Mouse (Mus musculus) liver, embryonic 12.5 days (tissue): ENCODE measurements around the gene Akr1b10. TPM values are rescaled to one million over a fixed set of nuclear protein-coding genes. Genes with fewer than 3 reads are reported as not detected.
"Not testable (repeated sequence)": the region's sequence is repeated elsewhere in the genome, so short reads cannot be mapped to it uniquely, and the experiment has no call there.

ENCODE experiments used
- ATAC-seq: fragments of 200-750 bp; cut with Nextera tagmentation; 2 replicates; pipeline ENCODE4 v1.8.0; 2017; ENCODE audit warnings: moderate number of reproducible peaks, mild to moderate bottlenecking, moderate library complexity
- H3K27ac ChIP-seq: fragments of 300-500 bp; sonication (generic); 2 replicates; pipeline ENCODE4 v1.5.1; 2016; ENCODE audit warnings: mild to moderate bottlenecking
- H3K27me3 ChIP-seq: fragments of 300-500 bp; sonication (generic); replicated peaks from 2 replicates; pipeline ENCODE4 v1.6.1; 2016; ENCODE audit warnings: mild to moderate bottlenecking, moderate library complexity
- H3K36me3 ChIP-seq: fragments of 300-500 bp; sonication (generic); 2 replicates; pipeline ENCODE4 v1.6.1; 2016; ENCODE audit warnings: mild to moderate bottlenecking, moderate library complexity
- H3K4me1 ChIP-seq: fragments of 300-500 bp; sonication (generic); 2 replicates; pipeline ENCODE4 v1.6.1; 2016
- H3K4me2 ChIP-seq: fragments of 300-500 bp; sonication (generic); 2 replicates; pipeline ENCODE4 v1.6.1; 2016; ENCODE audit warnings: mild to moderate bottlenecking, moderate library complexity
- H3K4me3 ChIP-seq: fragments of 300-500 bp; sonication (generic); 2 replicates; pipeline ENCODE4 v1.5.1; 2016; ENCODE audit warnings: mild to moderate bottlenecking, moderate library complexity
- H3K9ac ChIP-seq: fragments of 300-500 bp; sonication (generic); 2 replicates; pipeline ENCODE4 v1.6.1; 2016; ENCODE audit warnings: mild to moderate bottlenecking, moderate library complexity
- H3K9me3 ChIP-seq: fragments of 300-500 bp; sonication (generic); replicated peaks from 2 replicates; pipeline ENCODE4 v1.6.1; 2016; ENCODE audit warnings: mild to moderate bottlenecking, moderate library complexity
- WGBS: fragments of 180-500 bp; shearing (Covaris S2); methylation state at CpG from one replicate; pipeline ENCODE4 v1.1.7; 2016; ENCODE audit not compliant: insufficient replicate concordance; 5-methylcytosine and 5-hydroxymethylcytosine counted together
- polyA plus RNA-seq: library from polyadenylated mRNA; unstranded; fragments of >200 nt; fragmentation: Nextera tagmentation; extraction: Ambion mirVana; gene quantifications from 2 replicates; pipeline ENCODE4 v1.2.1, GENCODE M21; 2016

The Akr1b10 gene
- polyA plus RNA-seq, 1 experiment from 2014 or later, result 8.9 TPM

GRCm38 (mm10) chr6:34352401-34352800 lies 31.6 kb upstream of the Akr1b10 start:
- no peak overlapping the region for H3K4me3 ChIP-seq
- WGBS, result 79% methylated on average over 3 of the region's 3 CpGs
- no peak for ATAC-seq
- peaks cover 16% of the 10 kb centered on the region for H3K4me1 ChIP-seq
- no peak overlapping the region for H3K4me2 ChIP-seq
- H3K27ac ChIP-seq, result no peak overlapping the region
- H3K9ac ChIP-seq, result no peak overlapping the region
- H3K36me3 ChIP-seq, result no peaks in the 10 kb centered on the region
- H3K27me3 ChIP-seq, result no peaks in the 10 kb centered on the region
- H3K9me3 ChIP-seq, result no peaks in the 10 kb centered on the region

DNA sequence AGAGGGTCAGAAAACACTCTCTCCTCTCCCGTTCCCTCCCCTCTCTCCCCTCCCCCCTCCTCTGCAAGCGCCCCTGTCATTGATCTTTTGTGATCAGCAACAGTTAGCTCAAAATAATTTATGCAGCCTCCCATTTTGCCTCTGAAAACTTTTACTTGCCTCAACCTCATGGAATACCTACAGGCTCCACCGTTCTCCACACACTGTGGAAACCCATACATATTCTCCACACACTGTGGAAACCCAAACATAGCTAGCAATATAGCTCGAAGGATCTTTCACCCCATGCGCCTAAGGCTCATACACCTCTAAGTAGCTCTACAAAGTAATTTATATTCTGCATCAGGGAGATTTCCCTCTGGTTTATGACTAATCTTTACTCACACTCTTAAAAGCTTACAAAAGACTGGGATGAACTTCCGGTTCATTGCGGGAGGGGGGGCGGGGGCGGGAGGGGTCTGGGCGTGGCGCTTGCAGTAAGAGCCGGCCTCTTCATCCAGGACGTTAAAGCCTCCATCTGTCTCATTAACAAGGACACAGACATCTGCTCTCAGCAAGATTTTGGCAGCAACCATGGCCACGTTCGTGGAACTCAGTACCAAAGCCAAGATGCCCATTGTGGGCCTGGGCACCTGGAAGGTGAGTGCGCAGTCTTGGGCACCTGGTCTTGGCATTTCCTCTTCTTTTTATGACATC lies 30.2 kb upstream of the Akr1b10 start, which contains the start of gene Akr1b8:
TSS of gene Akr1b8 (plus strand) at position 462 of the 696 bp plus-strand sequence.
- ATAC-seq, result no peak
- Histone ChIP-seq H3K9ac (no peak within 1 kb of the TSS), H3K9me3 (no peaks in the 10 kb centered on the region), H3K4me2 (peak within 1 kb of the TSS; percentile 55), H3K36me3 (no peaks in the 10 kb centered on the region), H3K27me3 (no peaks in the 10 kb centered on the region), H3K4me1 (peaks cover 16% of the 10 kb centered on the region), H3K4me3 (peak within 1 kb of the TSS; percentile 24), H3K27ac (no peak within 1 kb of the TSS)
- 18% methylated on average over 16 of the region's 16 CpGs for WGBS

DNA sequence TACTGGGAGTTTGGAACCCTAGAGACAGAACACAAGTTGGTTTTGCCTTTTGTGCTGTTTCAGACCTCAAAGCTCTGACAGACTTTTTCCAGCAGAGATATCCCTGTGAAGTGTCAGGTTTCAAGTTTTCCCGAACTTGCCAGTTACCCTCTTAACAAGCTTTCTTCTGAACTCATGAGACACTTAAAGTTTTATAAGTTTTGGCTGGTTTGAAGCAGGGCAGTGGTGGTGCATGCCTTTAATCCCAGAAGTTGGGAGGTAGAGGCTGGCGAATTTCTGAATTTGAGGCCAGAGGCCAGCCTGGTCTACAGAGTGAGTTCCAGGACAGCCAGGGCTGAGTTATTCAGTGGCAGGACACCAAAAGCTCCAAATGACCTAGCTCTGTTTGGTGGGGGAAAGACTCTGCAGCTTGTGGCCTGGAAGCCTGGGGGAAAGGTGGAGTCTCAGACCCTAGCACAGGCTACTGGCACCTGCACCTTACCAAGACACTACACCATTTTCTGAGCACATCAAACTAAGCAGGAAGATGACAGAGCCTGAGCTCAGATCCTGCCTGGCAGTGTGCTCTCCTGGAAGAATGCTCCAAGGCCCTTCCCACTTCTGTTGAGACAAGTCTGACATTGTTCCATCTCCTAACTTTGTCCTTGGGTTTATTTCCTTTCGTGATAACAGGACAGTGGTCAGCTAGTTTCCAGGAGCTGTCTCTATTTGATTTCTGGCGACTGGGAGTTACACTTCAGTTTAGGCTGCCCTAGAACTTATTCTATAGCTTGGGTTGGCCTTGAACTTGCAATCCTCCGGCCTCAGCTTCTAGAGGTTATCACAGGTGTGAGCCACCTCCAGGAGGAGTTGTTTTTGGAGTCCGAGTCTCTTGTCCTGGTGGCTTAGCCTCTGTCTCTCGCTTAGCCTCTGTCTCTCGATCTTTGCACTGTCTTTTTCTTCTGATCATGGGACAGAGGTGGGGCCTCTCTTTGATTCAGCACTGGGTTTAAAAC lies 29.4 kb upstream of the Akr1b10 start:
- no peak for ATAC-seq
- Histone ChIP-seq H3K36me3 (no peaks in the 10 kb centered on the region), H3K4me1 (peaks cover 16% of the 10 kb centered on the region), H3K27ac (no peak overlapping the region), H3K27me3 (no peaks in the 10 kb centered on the region), H3K4me2 (peak overlapping the region; percentile 55), H3K9me3 (no peaks in the 10 kb centered on the region), H3K9ac (no peak overlapping the region), H3K4me3 (peak overlapping the region; percentile 24; the same call in 1 of the 2 replicates)
- 48% methylated on average over 8 of the region's 8 CpGs for WGBS

- ATAC-seq, result no peak
- H3K4me2 ChIP-seq, result 0 out of 2 replicates have a peak overlapping the region, but pooled peaks have one; percentile 7
- peaks cover 16% of the 10 kb centered on the region for H3K4me1 ChIP-seq
- no peaks in the 10 kb centered on the region for H3K36me3 ChIP-seq
- no peaks in the 10 kb centered on the region for H3K27me3 ChIP-seq
- H3K9ac ChIP-seq, result no peak overlapping the region
- 26% methylated on average over 6 of the region's 6 CpGs for WGBS
- no peaks in the 10 kb centered on the region for H3K9me3 ChIP-seq
- no peak overlapping the region for H3K4me3 ChIP-seq
- no peak overlapping the region for H3K27ac ChIP-seq
Observed at GRCm38 (mm10) chr6:34355349-34355747, 28.7 kb upstream of the Akr1b10 start.

GRCm38 (mm10) chr6:34355841-34356240 lies 28.2 kb upstream of the Akr1b10 start:
- Histone ChIP-seq H3K9ac (no peak overlapping the region), H3K27me3 (no peaks in the 10 kb centered on the region), H3K9me3 (no peaks in the 10 kb centered on the region), H3K4me1 (peaks cover 16% of the 10 kb centered on the region), H3K36me3 (no peaks in the 10 kb centered on the region), H3K4me2 (no peak overlapping the region), H3K4me3 (no peak overlapping the region), H3K27ac (no peak overlapping the region)
- no peak for ATAC-seq
- WGBS, result 70% methylated on average over 9 of the region's 9 CpGs

- Histone ChIP-seq H3K4me1 (no peaks in the 10 kb centered on the region), H3K9me3 (no peaks in the 10 kb centered on the region)
Observed at GRCm38 (mm10) chr6:34364217-34365136, 19.5 kb upstream of the Akr1b10 start.

DNA sequence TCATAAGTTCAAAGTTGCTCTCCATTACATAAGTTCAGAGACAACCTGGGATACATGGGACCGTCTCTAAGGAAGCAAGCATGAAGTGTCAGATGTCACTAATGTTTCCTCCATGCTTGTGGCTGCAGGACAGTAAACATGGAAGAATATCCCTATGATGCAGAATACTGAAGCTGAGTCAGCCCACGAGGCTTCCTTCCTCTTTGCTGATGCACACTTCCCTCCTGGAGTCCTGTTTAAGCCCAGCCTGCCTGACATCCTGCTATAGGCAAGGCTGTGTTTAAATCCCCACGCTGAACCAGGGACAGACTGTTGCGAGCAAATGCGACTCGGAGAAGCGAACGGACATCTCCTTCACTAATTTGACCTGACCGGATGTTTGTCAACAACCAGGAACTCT lies 16.0 kb upstream of the Akr1b10 start:
- WGBS, result 43% methylated on average over 9 of the region's 9 CpGs
- H3K4me1 ChIP-seq, result no peaks in the 10 kb centered on the region
- H3K4me2 ChIP-seq, result no peak overlapping the region
- H3K36me3 ChIP-seq, result no peaks in the 10 kb centered on the region
- no peaks in the 10 kb centered on the region for H3K9me3 ChIP-seq
- ATAC-seq, result no peak
- H3K9ac ChIP-seq, result no peak overlapping the region
- no peak overlapping the region for H3K4me3 ChIP-seq
- no peaks in the 10 kb centered on the region for H3K27me3 ChIP-seq
- no peak overlapping the region for H3K27ac ChIP-seq

More at GRCm38 (mm10) chr6:34364217-34365136, 19.5 kb upstream of the Akr1b10 start:
- H3K36me3 ChIP-seq, result no peaks in the 10 kb centered on the region
- no peak overlapping the region for H3K4me3 ChIP-seq
- ATAC-seq, result no peak
- no peak overlapping the region for H3K27ac ChIP-seq
- 60% methylated on average over 12 of the region's 12 CpGs for WGBS
- H3K4me2 ChIP-seq, result no peak overlapping the region
- no peaks in the 10 kb centered on the region for H3K27me3 ChIP-seq
- no peak overlapping the region for H3K9ac ChIP-seq

DNA sequence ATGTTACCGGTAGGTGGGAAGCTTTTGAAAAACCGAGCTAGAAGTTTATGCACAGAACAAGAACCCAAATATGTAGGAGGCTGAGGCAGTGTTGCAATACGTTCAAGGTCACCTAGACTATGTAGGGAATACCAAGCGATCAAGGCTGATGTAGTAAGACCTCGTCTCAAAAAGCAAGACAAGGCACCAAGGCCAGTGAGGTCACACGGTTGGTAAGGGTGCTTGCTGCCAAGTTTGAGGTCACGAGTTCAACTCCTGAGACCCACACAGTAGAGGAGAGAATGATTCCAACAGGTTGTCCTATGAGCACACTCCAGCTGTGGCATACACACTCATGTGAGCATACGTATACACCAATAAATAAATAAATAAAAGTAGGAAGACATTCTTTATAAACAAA lies 13.9 kb upstream of the Akr1b10 start:
- no peaks in the 10 kb centered on the region for H3K4me1 ChIP-seq
- H3K27me3 ChIP-seq, result no peaks in the 10 kb centered on the region
- no peak overlapping the region for H3K27ac ChIP-seq
- H3K36me3 ChIP-seq, result no peaks in the 10 kb centered on the region
- 68% methylated on average over 8 of the region's 8 CpGs for WGBS
- no peak for ATAC-seq
- H3K9me3 ChIP-seq, result no peaks in the 10 kb centered on the region
- H3K4me3 ChIP-seq, result no peak overlapping the region
- H3K9ac ChIP-seq, result no peak overlapping the region
- no peak overlapping the region for H3K4me2 ChIP-seq

DNA sequence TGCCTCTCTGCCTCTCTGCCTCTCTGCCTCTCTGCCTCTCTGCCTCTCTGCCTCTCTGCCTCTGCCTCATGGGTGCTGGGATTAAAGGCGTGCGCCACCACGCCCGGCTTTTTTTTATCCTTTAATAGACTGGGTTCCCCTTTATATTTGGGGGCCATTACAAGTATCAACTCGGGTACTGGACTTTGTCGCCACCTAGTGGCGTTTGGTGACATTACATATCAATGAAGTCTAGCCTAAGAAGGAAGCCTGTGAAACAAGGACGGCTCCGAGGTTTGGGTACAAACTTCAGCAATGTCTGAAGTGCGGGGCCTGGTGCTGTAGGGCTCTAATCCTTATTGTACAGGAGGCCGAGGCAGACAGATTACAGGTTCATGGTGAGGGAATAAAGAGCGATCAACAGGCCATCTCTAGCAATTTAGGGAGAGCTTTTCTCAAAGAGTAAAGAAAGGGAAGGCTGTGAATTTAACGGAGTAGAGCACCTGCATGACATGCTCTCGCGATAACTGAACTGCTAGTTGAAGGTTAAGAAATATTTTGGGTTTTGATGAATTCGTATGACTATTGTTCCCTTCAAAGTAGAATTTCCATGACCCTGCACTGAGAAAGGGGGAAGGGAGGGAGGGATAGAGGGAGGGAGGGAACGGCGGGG lies 12.2 kb upstream of the Akr1b10 start:
- Histone ChIP-seq H3K36me3 (no peaks in the 10 kb centered on the region), H3K9ac (0 out of 2 replicates have a peak overlapping the region, but pooled peaks have one; percentile 5), H3K27me3 (no peaks in the 10 kb centered on the region), H3K9me3 (no peaks in the 10 kb centered on the region), H3K4me1 (no peaks in the 10 kb centered on the region), H3K4me2 (peak overlapping the region; percentile 39), H3K4me3 (no peak overlapping the region), H3K27ac (no peak overlapping the region)
- 19% methylated on average over 18 of the region's 18 CpGs for WGBS
- peak; percentile 24; the same call in 1 of the 2 replicates for ATAC-seq

DNA sequence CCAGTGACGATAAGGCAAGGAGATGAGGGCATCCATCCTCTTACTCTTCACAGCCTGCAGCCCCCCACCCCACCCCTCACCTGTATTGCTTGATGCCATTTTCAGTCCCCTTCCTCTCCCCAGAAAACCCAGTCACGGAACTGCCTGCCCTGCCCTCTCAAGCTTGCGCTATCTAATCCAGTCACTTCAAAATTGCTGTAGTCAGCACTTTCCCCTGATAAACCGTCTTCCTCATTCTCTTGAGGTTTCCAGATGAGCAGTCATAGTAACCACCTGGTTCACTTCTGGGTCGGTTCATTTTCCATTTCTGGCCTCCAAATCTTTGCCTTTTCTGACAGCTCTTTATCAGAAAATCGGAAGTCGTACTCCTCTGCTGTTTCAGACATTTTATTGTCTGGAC lies 10.2 kb upstream of the Akr1b10 start:
- Histone ChIP-seq H3K27me3 (no peaks in the 10 kb centered on the region), H3K9me3 (no peaks in the 10 kb centered on the region), H3K4me2 (no peak overlapping the region), H3K36me3 (no peaks in the 10 kb centered on the region), H3K27ac (no peak overlapping the region), H3K4me1 (no peaks in the 10 kb centered on the region), H3K4me3 (no peak overlapping the region), H3K9ac (no peak overlapping the region)
- ATAC-seq, result no peak
- 54% methylated on average over 7 of the region's 7 CpGs for WGBS

DNA sequence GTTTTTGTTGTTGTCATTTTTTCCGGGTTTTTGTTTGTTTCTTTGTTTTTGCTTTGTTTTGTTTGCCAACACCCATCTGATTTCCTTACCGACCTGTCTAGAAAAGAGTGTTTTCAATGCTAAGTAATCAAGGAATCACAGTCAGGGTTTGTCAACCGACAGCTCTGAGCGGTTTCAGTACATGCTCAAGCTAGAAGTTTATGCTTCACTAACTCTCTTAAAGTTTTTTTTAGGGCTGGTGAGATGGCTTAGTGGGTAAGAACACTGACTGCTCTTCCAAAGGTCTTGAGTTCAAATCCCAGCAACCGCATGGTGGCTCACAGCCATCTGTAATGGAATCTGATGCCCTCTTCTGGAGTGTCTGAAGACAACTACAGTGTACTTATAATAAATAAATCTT lies 8.1 kb upstream of the Akr1b10 start:
- H3K9ac ChIP-seq, H3K4me1 ChIP-seq, H3K9me3 ChIP-seq, ATAC-seq, H3K27me3 ChIP-seq, H3K4me2 ChIP-seq, H3K4me3 ChIP-seq, H3K27ac ChIP-seq, H3K36me3 ChIP-seq: not testable (repeated sequence)
- 65% methylated on average over 5 of the region's 5 CpGs for WGBS
